Mouse (Mus musculus) left cerebral cortex, adult 9 months (tissue): ENCODE results near the gene Enthd1.

Experiments
- DNase-seq, 2 experiments: peaks; one replicate each; pipeline ENCODE4 v3.0.0; 2022; ENCODE audit warnings: low spot score in 2 of 2

Enthd1 gene

GRCm38 (mm10) chr15:80574211-80575040 lies 9.5 kb upstream of the Enthd1 start:
- DNase-seq: no peak

GRCm38 (mm10) chr15:80572811-80573520 lies 8.0 kb upstream of the Enthd1 start:
- no peak for DNase-seq

GRCm38 (mm10) chr15:80572291-80572690 lies 7.3 kb upstream of the Enthd1 start, which contains the start of gene Grap2:
TSS of gene Grap2 (plus strand) at chr15:80572594.
- DNase-seq: no peak

GRCm38 (mm10) chr15:80571611-80572010 lies 6.7 kb upstream of the Enthd1 start:
- no peak for DNase-seq

DNA sequence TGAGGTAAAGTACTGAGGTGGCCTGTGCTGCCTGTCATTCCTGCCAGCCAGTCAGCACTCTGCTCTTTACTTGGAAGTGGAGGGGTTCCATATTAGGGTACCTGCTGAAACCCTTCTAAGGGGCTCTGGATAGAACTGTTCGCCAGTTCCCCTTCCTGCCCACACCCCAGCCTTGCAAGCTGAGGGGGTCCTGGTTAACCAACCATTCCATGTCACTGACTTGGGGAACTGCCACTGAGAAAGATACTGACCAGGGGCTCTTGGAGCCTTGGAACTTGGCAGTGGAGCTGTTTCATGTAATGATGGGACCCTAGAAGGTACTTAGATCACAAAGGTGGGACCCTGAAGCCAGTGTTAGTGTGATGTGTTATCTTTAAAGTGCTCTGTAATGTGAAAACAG lies 5.3 kb upstream of the Enthd1 start:
- DNase-seq: no peak

DNA sequence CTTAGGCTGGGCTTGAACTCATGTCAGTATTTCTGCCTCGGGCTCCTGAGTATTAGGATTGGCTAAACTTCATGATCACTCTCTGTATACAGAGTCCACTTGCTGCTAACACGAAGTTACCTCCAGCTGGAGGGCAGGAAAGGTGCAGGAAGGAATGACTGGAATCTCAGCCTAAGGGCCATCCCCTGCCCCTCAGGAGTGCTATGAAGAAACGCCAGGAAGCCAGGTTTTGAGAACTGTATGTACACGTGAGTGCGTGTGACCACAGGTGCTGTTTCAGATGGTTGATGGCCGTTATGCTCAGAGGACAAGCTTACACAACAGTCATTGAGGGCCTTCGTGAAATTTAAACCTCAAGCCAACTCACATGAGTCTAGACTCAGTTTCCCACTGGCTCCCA lies 4.2 kb upstream of the Enthd1 start:
- DNase-seq: no peak

GRCm38 (mm10) chr15:80567731-80568130 lies 2.8 kb upstream of the Enthd1 start:
- DNase-seq: no peak

DNA sequence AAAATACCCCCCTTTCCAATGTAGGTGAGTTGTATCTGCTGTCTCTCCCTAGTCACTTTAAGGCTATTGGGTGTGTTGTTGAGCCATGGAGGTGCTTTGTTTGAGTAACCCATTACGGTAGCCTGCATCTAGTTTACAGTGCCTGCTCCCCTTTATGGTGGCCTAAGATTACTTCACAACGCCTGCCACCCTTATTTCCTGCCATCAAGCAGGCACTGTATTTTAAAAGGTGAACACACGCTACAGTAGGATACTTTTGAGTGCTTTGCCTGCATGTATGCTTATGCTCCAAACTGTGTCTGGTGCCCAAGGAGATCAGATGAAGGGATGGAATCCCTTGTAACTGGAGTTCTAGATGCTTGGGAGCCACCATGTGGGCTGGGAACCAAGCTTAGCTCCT lies 2.2 kb upstream of the Enthd1 start:
- DNase-seq: no peak

DNA sequence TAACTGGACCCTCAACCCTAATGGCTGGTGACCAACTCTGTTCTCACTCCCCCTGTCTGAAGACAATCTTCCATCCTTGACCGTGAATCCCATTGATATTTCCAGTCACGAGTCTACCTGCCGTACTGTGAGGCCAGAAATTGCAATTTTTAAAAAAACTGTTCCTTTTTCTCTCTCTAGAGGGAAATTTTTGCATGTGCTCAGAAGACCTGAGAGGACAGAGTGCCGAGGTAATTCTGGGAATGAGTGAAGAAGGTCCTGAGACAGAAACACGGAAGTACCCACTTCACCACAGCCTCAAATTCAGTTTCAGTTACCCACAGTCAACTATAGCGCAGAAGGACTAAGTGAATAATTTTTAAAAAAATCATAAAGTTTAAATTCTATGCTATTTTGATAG lies 1.7 kb upstream of the Enthd1 start:
- DNase-seq: no peak

DNA sequence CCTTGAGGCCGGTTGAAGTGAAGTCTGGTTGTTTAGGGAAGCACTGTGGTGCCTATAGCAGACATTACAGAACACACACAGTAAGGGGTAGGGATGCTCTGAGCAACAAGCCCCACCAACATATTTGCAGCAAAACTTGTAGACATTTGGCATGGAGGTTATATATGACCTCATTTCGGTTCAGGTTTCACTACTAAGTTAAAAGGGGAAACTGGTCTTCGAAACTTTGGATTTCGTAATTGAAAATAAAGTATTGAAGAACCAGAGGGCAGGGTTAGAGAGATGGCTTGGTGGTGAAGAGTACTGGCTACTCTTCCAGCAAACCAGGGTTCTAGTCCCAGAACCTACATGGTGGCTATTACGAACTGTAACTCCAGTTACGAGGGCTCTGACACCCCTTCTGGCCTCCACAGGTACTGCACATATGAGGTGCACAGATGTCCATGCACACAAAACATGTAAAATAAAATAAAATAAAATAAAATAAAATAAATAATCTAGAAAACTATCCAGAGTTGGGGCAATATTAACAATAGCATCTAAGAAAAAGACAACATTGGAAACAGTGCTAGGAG lies 1.2 kb downstream of the Enthd1 start:
- DNase-seq: no peak

DNA sequence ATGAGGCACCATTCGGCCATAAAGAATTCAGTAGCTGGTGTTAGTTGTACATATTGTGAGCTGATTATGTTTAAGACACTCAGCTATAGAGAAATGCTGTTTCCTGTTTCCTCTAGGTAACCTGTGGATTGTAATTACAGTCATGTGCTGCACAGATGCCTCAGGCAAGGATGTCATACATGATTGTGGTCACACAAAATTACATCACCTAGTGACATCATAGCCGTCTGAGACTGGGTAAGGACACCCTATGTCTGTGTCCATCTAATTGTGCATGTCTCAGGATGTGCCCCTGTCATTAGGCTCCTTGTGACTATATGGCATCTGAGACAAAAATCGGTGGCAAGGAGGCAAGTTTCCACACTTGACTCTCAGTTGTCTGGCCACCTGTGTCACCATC lies 2.5 kb downstream of the Enthd1 start:
- DNase-seq: no peak

DNA sequence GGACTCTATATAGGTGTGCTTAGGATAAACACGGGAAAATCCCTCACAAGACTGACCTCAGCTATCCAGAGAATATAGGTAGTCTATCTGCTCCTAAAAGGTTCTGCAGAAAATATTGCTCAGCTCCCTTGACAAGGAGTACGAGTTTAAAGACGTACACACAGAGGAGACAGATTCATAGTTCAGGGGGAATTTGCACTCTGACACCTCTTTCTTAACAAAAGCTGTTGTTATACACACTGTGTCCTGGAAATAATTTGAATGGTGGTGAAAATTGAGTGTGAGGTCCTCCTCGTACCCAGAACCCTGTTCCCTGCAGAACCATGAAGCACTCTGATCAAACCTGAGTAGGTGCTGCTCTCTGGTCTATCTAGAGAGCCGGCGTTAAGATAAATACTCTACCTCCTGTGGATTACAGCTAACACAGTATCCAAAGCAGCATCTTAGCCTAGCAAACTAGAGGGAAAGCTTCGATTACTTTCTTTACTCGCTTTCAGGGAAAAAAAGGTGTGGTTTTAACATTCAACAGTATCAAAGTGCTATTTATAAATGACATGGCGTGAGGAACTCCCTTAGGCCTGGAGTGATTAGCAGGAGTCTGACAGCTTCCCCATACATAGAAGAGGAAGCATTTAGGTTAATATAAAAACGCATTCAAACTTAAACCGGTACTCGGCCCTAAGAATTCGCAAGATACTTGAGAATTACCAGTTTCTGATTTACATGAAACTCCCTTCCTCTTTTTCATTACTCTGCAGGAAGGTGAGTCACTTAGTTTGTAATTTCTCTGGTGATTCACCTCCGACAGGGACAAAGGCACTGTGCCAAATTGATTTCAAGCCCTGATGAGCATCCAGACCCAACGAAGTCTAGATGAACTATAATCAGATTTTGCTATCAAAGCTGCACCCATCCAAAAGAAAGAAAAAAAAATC lies 4.0 kb downstream of the Enthd1 start:
- no peak for DNase-seq

DNA sequence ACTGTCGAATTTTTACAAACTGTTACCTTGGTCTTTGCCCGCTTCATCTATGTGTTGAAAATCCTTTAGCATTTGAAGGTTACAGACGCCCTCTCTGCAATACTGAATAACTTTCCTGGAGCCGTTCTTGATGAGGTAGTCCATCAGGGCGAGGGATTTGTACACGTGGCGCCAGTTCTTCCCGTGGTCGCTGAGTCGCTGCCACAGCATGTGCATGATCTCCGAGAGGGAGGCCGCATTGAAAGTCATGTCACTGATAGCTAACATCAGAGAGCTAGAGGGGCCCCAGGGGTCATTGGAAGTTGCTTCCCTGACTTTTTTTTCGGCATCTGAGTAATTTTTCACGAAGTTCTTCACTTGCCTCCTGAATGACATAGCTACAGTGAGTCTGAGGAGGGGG lies 5.0 kb downstream of the Enthd1 start:
- DNase-seq: no peak

DNA sequence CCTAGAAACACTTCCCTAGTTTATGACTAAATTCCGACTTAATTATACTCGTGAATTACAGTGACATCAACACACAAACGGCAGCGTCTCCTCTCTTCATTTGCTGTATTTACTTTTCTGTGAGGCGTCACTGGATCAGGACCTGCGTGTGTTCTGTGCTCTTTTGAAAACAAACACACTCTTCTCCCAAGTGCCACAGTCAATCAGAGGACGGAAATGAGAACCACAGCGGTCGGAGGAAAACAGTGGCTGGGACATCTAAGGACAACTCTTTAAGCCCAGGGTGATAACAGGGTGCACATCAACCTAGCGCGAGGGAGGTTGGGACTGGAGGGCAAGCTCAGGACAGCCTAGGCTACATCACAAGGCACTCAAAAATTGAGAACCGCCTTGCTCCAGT lies 5.4 kb downstream of the Enthd1 start:
- DNase-seq: no peak

DNA sequence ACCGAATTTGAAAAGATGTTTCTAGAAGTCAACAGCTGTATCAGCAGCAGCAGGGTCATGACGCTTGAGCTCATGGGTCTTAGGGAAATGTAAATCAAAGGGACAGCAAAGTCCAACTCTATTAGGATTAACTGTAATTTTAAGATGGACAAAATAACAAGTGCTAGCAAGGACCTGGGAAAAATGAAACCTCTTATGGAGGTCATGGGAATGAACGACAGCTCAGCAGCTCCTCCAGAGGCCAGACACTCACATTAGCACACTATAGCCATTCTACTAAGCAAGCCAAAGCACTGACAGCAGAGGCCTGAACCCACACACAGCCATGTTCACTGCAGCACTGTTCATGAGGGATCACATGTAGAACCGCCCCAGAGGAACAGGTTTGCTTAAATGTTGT lies 7.2 kb downstream of the Enthd1 start:
- DNase-seq: no peak

- DNase-seq: no peak
These were observed 8.9 kb downstream of the Enthd1 start for GRCm38 (mm10) chr15:80556021-80556420.

GRCm38 (mm10) chr15:80554860-80555822 lies 9.8 kb downstream of the Enthd1 start:
- no peak for DNase-seq

DNA sequence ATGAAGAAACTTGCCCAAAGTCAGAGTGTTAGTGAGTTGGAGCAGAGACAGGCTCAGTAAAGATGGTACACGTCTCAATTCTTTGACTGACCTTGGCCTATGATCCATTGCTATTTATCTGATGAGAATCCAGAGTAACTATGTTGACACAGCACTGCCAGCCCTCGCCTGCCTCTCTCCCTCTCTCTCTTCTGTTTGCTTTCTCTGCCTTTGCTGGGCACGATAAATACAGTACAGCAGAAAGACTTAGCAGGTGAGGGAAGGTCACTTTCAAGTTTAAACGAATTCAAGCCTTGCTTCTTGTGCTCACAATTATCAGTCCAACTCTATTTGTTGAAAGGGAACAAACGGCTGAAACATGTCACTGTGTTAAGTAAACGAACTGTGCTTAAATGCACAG lies 19.5 kb downstream of the Enthd1 start:
- DNase-seq: no peak

DNA sequence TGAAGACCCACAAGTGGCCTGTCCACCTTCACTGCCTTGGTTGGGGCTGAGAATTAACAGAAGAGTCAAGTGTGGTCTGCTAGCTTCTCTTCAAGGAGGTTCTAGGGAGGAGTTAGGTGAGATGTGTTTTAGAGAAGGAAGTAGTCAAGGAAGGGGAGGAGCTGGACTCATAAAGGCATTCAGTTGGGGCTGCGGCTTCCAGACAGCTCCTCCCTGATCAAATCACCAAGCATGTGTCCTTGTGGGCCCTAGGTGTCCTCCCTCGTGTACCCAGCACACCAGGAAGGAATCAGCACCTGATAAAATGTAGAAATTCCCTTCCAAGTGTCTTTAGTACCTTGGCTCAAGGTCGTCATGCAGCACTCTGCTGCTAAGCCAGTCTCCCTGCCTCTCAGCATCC lies 20.8 kb downstream of the Enthd1 start:
- DNase-seq: no peak

DNA sequence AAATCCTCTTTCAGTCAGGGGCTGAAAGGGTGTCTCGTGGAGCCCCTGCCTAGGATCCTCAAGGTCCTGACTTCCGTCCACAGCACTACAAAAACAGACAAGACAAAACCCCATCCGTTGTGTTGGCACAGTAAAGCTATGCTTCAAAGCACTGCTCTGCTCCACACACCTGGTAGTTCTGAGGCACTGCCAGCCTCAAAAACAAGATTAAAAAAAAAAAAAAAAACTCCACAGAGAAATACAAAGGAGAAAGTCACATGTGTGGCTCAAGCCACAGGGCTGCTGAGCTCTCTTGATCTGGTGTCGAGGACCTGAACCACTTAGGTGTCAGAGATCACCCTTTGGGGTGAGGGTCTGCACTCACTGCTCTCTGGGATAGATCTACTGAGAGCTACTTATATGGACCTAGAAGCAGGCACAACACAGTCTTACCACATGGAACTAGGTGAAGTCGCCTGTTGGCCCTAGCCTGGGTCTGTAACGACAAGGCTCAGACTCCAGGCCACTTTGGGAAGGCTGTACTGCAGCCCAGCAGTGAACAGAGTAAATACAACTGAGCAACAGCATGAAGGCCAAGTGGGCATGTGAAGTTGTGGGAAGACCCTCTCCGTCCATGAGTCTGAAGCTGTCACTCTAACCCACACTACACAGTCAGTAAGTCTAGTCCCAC lies 26.1 kb downstream of the Enthd1 start:
- no peak for DNase-seq
